Mouse (Mus musculus) MEL (cell line): Measurements from ENCODE around the gene Tekt5. TPM values are rescaled to one million over a fixed set of nuclear protein-coding genes. Genes with fewer than 3 reads are reported as not detected.
A peak's percentile ranks its signal among the peaks of the same experiment; 100 is the strongest.

Experiments used
- DNase-seq: peaks from one replicate; pipeline ENCODE4 v3.0.0; 2011; ENCODE audit warnings: low read depth, low spot score
- H3K27ac ChIP-seq: 2 replicates; pipeline ENCODE4 v1.5.1; 2012; ENCODE audit warnings: low read depth, mild to moderate bottlenecking, control low read depth, low read length, moderate library complexity; ENCODE audit not compliant: control insufficient read depth
- H3K27me3 ChIP-seq, 2 experiments: fragments of 150-350 bp in 1 of 2; sonication (generic) in 1 of 2; 2 replicates each; pipeline ENCODE4 v1.6.1; 2012; ENCODE audit warnings: low read length in 2 of 2, mild to moderate bottlenecking in 2 of 2, improper control_type of control experiment in 1 of 2, moderate library complexity in 1 of 2; ENCODE audit not compliant: insufficient read depth in 2 of 2, control insufficient read depth in 1 of 2
- H3K36me3 ChIP-seq, 2 experiments: 2 replicates each; pipeline ENCODE4 v1.6.1; 2012 to 2014; ENCODE audit warnings: low read length in 2 of 2, improper control_type of control experiment in 1 of 2, inconsistent platforms in 1 of 2, mild to moderate bottlenecking in 1 of 2; ENCODE audit not compliant: insufficient read depth in 2 of 2, control insufficient read depth in 1 of 2
- H3K4me1 ChIP-seq, 2 experiments: fragments of 150-350 bp in 1 of 2; sonication (generic) in 1 of 2; 2 replicates each; pipeline ENCODE4 v1.6.1; 2012; ENCODE audit warnings: low read length in 2 of 2, improper control_type of control experiment in 1 of 2, mild to moderate bottlenecking in 1 of 2; ENCODE audit not compliant: insufficient read depth in 2 of 2, control insufficient read depth in 1 of 2
- H3K4me3 ChIP-seq, 2 experiments: fragments of 150-350 bp in 1 of 2; sonication (generic) in 1 of 2; 2 replicates each; pipeline ENCODE4 v1.5.1; 2012; ENCODE audit warnings: low read depth in 2 of 2, low read length in 2 of 2, mild to moderate bottlenecking in 2 of 2, moderate library complexity in 2 of 2, control low read depth in 1 of 2, improper control_type of control experiment in 1 of 2; ENCODE audit not compliant: control insufficient read depth in 1 of 2, insufficient read depth in 1 of 2
- H3K79me2 ChIP-seq: 2 replicates; pipeline ENCODE4 v1.6.1; 2012; ENCODE audit warnings: mild to moderate bottlenecking, low read length, moderate library complexity; ENCODE audit not compliant: control insufficient read depth, poor library complexity, insufficient read depth
- H3K9ac ChIP-seq: 2 replicates; pipeline ENCODE4 v1.6.1; 2012; ENCODE audit warnings: low read depth, mild to moderate bottlenecking, control low read depth, low read length, moderate library complexity; ENCODE audit not compliant: control insufficient read depth, poor library complexity, severe bottlenecking
- H3K9me3 ChIP-seq: fragments of 150-350 bp; sonication (generic); replicated peaks from 2 replicates; pipeline ENCODE4 v1.6.1; 2012; ENCODE audit warnings: mild to moderate bottlenecking, low read length, improper control_type of control experiment, moderate library complexity; ENCODE audit not compliant: insufficient read depth
- BHLHE40 ChIP-seq: IDR thresholded peaks from 2 replicates; pipeline ENCODE4 v1.6.1; 2012; ENCODE audit warnings: low read depth, mild to moderate bottlenecking, inconsistent platforms, low read length, improper control_type of control experiment, borderline replicate concordance
- CHD1 ChIP-seq: IDR thresholded peaks from 2 replicates; pipeline ENCODE4 v1.6.1; 2012; ENCODE audit warnings: low read depth, mild to moderate bottlenecking, inconsistent platforms, low read length, improper control_type of control experiment
- CTCF ChIP-seq, 3 experiments: IDR thresholded peaks in 2 of 3; conservative IDR thresholded peaks in 1 of 3; 2 replicates each; pipeline ENCODE4 v1.5.1; 2011 to 2012; ENCODE audit warnings: low read length in 3 of 3, low read depth in 2 of 3, mild to moderate bottlenecking in 2 of 3, improper control_type of control experiment in 1 of 3, inconsistent platforms in 1 of 3, mixed read lengths in 1 of 3, moderate library complexity in 1 of 3; ENCODE audit not compliant: control insufficient read depth in 1 of 3, insufficient read depth in 1 of 3, poor library complexity in 1 of 3, severe bottlenecking in 1 of 3
- E2F4 ChIP-seq: IDR thresholded peaks from 2 replicates; pipeline ENCODE4 v1.6.1; 2011; ENCODE audit warnings: low read depth, low read length, improper control_type of control experiment, borderline replicate concordance
- ELF1 ChIP-seq: IDR thresholded peaks from 2 replicates; pipeline ENCODE4 v1.6.1; 2014; ENCODE audit warnings: low read depth, mild to moderate bottlenecking, inconsistent platforms, low read length, improper control_type of control experiment, moderate library complexity
- EP300 ChIP-seq, 2 experiments: IDR thresholded peaks; 2 replicates each; pipeline ENCODE4 v1.6.1; 2011; ENCODE audit warnings: improper control_type of control experiment in 2 of 2, low read length in 2 of 2, low read depth in 1 of 2, mild to moderate bottlenecking in 1 of 2
- ETS1 ChIP-seq: IDR thresholded peaks from 2 replicates; pipeline ENCODE4 v1.6.1; 2012; ENCODE audit warnings: low read depth, mild to moderate bottlenecking, inconsistent platforms, low read length, improper control_type of control experiment, moderate library complexity
- GABPA ChIP-seq: IDR thresholded peaks from 2 replicates; pipeline ENCODE4 v1.6.1; 2012; ENCODE audit warnings: low read depth, mild to moderate bottlenecking, inconsistent platforms, low read length, improper control_type of control experiment, moderate library complexity
- KAT2A ChIP-seq: conservative IDR thresholded peaks from 2 replicates; pipeline ENCODE4 v1.6.1; 2012; ENCODE audit warnings: low read depth, low read length, improper control_type of control experiment, inconsistent platforms
- MAFK ChIP-seq: IDR thresholded peaks from 2 replicates; pipeline ENCODE4 v1.6.1; 2011; ENCODE audit warnings: low read depth, mild to moderate bottlenecking, low read length, improper control_type of control experiment, borderline replicate concordance
- MAX ChIP-seq: IDR thresholded peaks from 2 replicates; pipeline ENCODE4 v1.6.1; 2011; ENCODE audit warnings: low read length, improper control_type of control experiment
- MAZ ChIP-seq: IDR thresholded peaks from 2 replicates; pipeline ENCODE4 v1.6.1; 2012; ENCODE audit warnings: low read depth, mild to moderate bottlenecking, inconsistent platforms, low read length, improper control_type of control experiment
- MXI1 ChIP-seq: IDR thresholded peaks from 2 replicates; pipeline ENCODE4 v1.6.1; 2011; ENCODE audit warnings: mild to moderate bottlenecking, low read depth, low read length, improper control_type of control experiment
- MYB ChIP-seq: IDR thresholded peaks from 2 replicates; pipeline ENCODE4 v1.6.1; 2011; ENCODE audit warnings: mild to moderate bottlenecking, low read depth, low read length, improper control_type of control experiment
- POLR2A ChIP-seq, 2 experiments: IDR thresholded peaks; 2 replicates each; pipeline ENCODE4 v1.6.1; 2011 to 2012; ENCODE audit warnings: low read length in 2 of 2, mild to moderate bottlenecking in 2 of 2, control low read depth in 1 of 2, improper control_type of control experiment in 1 of 2, low read depth in 1 of 2, moderate library complexity in 1 of 2; ENCODE audit not compliant: control insufficient read depth in 1 of 2, insufficient read depth in 1 of 2, poor library complexity in 1 of 2
- POLR2AphosphoS2 ChIP-seq: IDR thresholded peaks from 2 replicates; pipeline ENCODE4 v1.6.1; 2011; ENCODE audit warnings: low read length, improper control_type of control experiment
- RCOR1 ChIP-seq: IDR thresholded peaks from 2 replicates; pipeline ENCODE4 v1.6.1; 2012; ENCODE audit warnings: low read depth, mild to moderate bottlenecking, inconsistent platforms, low read length, improper control_type of control experiment
- SIN3A ChIP-seq: IDR thresholded peaks from 2 replicates; pipeline ENCODE4 v1.6.1; 2012; ENCODE audit warnings: low read length, improper control_type of control experiment, inconsistent platforms
- SMC3 ChIP-seq: IDR thresholded peaks from 2 replicates; pipeline ENCODE4 v1.6.1; 2011; ENCODE audit warnings: low read depth, low read length, improper control_type of control experiment
- TAL1 ChIP-seq: IDR thresholded peaks from 2 replicates; pipeline ENCODE4 v1.6.1; 2012; ENCODE audit warnings: mild to moderate bottlenecking, inconsistent platforms, low read length, moderate library complexity, mixed read lengths
- TCF12 ChIP-seq: IDR thresholded peaks from 2 replicates; pipeline ENCODE4 v1.6.1; 2014; ENCODE audit warnings: low read depth, mild to moderate bottlenecking, inconsistent platforms, low read length, improper control_type of control experiment, moderate library complexity
- UBTF ChIP-seq: IDR thresholded peaks from 2 replicates; pipeline ENCODE4 v1.6.1; 2012; ENCODE audit warnings: low read depth, mild to moderate bottlenecking, inconsistent platforms, low read length, improper control_type of control experiment, moderate library complexity, borderline replicate concordance; ENCODE audit not compliant: insufficient read depth
- USF1 ChIP-seq: IDR thresholded peaks from 2 replicates; pipeline ENCODE4 v1.6.1; 2014; ENCODE audit warnings: low read depth, mild to moderate bottlenecking, inconsistent platforms, low read length, improper control_type of control experiment, moderate library complexity
- USF2 ChIP-seq, 2 experiments: IDR thresholded peaks; 2 replicates each; pipeline ENCODE4 v1.6.1; 2011 to 2012; ENCODE audit warnings: improper control_type of control experiment in 2 of 2, low read length in 2 of 2, borderline replicate concordance in 1 of 2, inconsistent platforms in 1 of 2, low read depth in 1 of 2, mild to moderate bottlenecking in 1 of 2; ENCODE audit not compliant: insufficient read depth in 1 of 2
- ZKSCAN1 ChIP-seq: IDR thresholded peaks from 2 replicates; pipeline ENCODE4 v1.6.1; 2012; ENCODE audit warnings: low read depth, mild to moderate bottlenecking, inconsistent platforms, low read length, improper control_type of control experiment, moderate library complexity
- ZMIZ1 ChIP-seq: IDR thresholded peaks from 2 replicates; pipeline ENCODE4 v1.6.1; 2012; ENCODE audit warnings: low read depth, mild to moderate bottlenecking, inconsistent platforms, low read length, improper control_type of control experiment, moderate library complexity
- ZNF384 ChIP-seq: IDR thresholded peaks from 2 replicates; pipeline ENCODE4 v1.6.1; 2012; ENCODE audit warnings: low read depth, mild to moderate bottlenecking, inconsistent platforms, low read length, improper control_type of control experiment
- polyA plus RNA-seq, 2 experiments: library from polyadenylated mRNA; stranded (reverse) in 1 of 2; unstranded in 1 of 2; fragments of >175 nt in 1 of 2; fragments of >200 nt in 1 of 2; gene quantifications; 2 replicates each; pipeline versions ENCODE4 v1.2.1 to v1.2.4; 2012; ENCODE audit warnings: low replicate concordance in 2 of 2, low read depth in 1 of 2; ENCODE audit not compliant: insufficient read length in 2 of 2, insufficient read depth in 1 of 2, missing spikeins in 1 of 2
- total RNA-seq: library from RNA; depleted of rRNA; stranded (reverse); fragments of 300-350 nt; gene quantifications from 2 replicates; pipeline ENCODE4 v1.2.3, GENCODE M21; 2012

Gene Tekt5
- total and polyA plus RNA-seq, 3 experiments: 0.08 to 0.25 TPM; not detected in 1

DNA sequence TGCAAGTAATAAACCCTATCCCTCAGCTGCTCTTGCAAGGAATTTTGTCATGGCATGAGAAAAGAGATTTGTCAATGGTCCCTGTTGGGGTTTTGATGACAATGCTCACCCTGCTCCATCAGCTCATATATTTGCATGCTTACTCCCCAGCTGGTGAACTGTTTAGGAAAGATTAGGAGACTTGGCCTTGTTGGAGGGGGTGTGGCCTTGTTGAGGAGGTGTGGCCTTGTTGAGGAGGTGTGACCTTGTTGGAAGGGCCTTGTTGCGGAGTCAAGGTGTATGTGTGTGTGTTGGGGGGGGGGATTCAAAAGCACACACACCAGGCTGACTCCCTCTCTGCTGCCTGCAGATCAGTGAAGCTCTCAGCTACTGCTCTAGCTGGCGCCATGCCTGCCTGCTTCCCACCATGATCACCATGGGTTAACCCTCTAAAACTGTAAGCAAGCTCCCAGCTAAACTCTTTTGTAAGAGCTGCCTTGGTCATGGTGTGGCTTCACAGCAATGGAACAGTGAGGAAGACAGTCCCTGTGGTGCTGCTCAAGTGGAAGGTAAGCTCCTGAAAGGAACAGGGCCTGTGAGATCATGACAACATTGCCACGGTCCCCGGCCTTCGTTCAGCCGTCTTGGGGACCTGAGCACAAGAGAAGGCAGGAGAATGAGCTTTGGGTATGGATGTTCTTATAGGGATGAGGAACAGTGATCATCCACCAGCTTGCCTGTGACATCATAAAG is 6.5 kb downstream of the Tekt5 start:
- Histone ChIP-seq H3K27ac (no peak overlapping the region), H3K9me3 (no peaks in the 10 kb centered on the region), H3K9ac (no peak overlapping the region), H3K27me3 (no peaks in the 10 kb centered on the region), H3K79me2 (no peaks in the 10 kb centered on the region; the same call in 1 of the 2 replicates), H3K36me3 (peaks cover 0 to 9% of the 10 kb centered on the region in 2 experiments; a peak in 2 of 4 replicates), H3K4me1 (peaks cover 4 to 17% of the 10 kb centered on the region in 2 experiments; a peak in 3 of 4 replicates), H3K4me3 (no peak overlapping the region)
- no peak for TF ChIP-seq TAL1
- no peak for TF ChIP-seq E2F4
- no peak for TF ChIP-seq TCF12
- no peak for TF ChIP-seq MAZ
- TF ChIP-seq ETS1: no peak
- no peak for TF ChIP-seq GABPA
- TF ChIP-seq ZMIZ1: no peak
- TF ChIP-seq USF1: no peak
- TF ChIP-seq ELF1: no peak
- TF ChIP-seq POLR2AphosphoS2: no peak
- TF ChIP-seq MAX: no peak
- DNase-seq: peak; percentile 14

DNA sequence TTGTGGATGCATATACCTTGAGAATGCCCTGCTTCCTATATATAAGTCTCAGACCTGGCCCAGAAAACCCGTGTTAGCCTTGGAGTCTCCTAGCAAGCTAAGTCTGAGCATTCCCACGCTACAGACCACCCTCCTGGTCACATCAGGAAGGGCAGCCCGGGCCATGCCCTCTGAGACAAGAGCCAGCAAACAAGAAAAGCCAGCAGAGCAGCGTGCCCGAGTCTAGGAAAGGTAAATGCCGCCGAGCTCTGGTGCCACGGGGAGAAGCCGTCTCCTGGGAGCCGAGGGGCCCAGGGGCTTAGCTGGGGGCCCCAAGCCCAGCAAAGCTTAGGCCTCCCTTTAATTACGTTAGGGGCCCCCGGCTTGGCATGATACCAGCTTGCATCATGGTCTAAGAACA is 10.0 kb downstream of the Tekt5 start:
- Histone ChIP-seq H3K4me3 (peak overlapping the region; percentile 53 to 62), H3K4me1 (peaks cover 6 to 20% of the 10 kb centered on the region in 2 experiments; a peak in 3 of 4 replicates), H3K27ac (peak overlapping the region; percentile 90), H3K36me3 (peaks cover 0 to 12% of the 10 kb centered on the region in 2 experiments; a peak in 2 of 4 replicates), H3K9me3 (no peaks in the 10 kb centered on the region), H3K27me3 (0 out of 4 replicates have a peak, but pooled peaks cover 0 to 2% of the 10 kb centered on the region in 2 experiments), H3K79me2 (no peaks in the 10 kb centered on the region; the same call in 1 of the 2 replicates), H3K9ac (peak overlapping the region; percentile 76)
- no peak for TF ChIP-seq GABPA
- TF ChIP-seq MAFK: no peak
- no peak for TF ChIP-seq ETS1
- no peak for TF ChIP-seq UBTF
- no peak for TF ChIP-seq SMC3
- no peak for TF ChIP-seq ELF1
- TF ChIP-seq CTCF (IDR thresholded peaks at IDR 0.05 in 2 of 3, conservative IDR thresholded peaks at IDR 0.05 in 1 of 3; ENCODE audit: control insufficient read depth in 1 of 3, insufficient read depth in 1 of 3, low read depth in 2 of 3, low read length in 3 of 3, poor library complexity in 1 of 3, severe bottlenecking in 1 of 3): no peak
- no peak for TF ChIP-seq CHD1
- TF ChIP-seq KAT2A: no peak
- no peak for TF ChIP-seq EP300 (IDR thresholded peaks at IDR 0.05; ENCODE audit: low read depth in 1 of 2, low read length in 2 of 2)
- TF ChIP-seq MXI1: no peak
- TF ChIP-seq RCOR1: no peak
- TF ChIP-seq SIN3A: no peak
- TF ChIP-seq ZKSCAN1: no peak
- TF ChIP-seq USF2 (IDR thresholded peaks at IDR 0.05; ENCODE audit: borderline replicate concordance in 1 of 2, insufficient read depth in 1 of 2, low read depth in 1 of 2, low read length in 2 of 2): no peak
- TF ChIP-seq MAZ: no peak
- TF ChIP-seq MYB: no peak
- TF ChIP-seq BHLHE40: no peak
- TF ChIP-seq POLR2A (IDR thresholded peaks at IDR 0.05; ENCODE audit: control insufficient read depth in 1 of 2, insufficient read depth in 1 of 2, low read depth in 1 of 2, low read length in 2 of 2, poor library complexity in 1 of 2): no peak
- TF ChIP-seq ZNF384: no peak
- DNase-seq: no peak
